Mouse (Mus musculus) liver, adult 2 months (tissue): ENCODE data around the gene Enox1. TPM values are rescaled to one million over a fixed set of nuclear protein-coding genes. Genes with fewer than 3 reads are reported as not detected.

ENCODE experiments used
- DNase-seq: peaks from one replicate; pipeline ENCODE4 v3.0.0-alpha.2; 2011; ENCODE audit warnings: low read depth, low spot score; ENCODE audit errors: extremely low read depth
- H3K27ac ChIP-seq: fragments of 200-500 bp; replicated peaks from 2 replicates; pipeline ENCODE4 v1.5.1; 2012; ENCODE audit warnings: low read depth, mild to moderate bottlenecking, control low read depth, inconsistent platforms, low read length; ENCODE audit not compliant: insufficient read depth
- H3K27me3 ChIP-seq: fragments of 200-500 bp; 2 replicates; pipeline ENCODE4 v1.6.1; 2012; ENCODE audit warnings: mild to moderate bottlenecking, moderate library complexity, low read length, inconsistent platforms; ENCODE audit not compliant: control insufficient read depth, insufficient read depth
- H3K36me3 ChIP-seq: fragments of 200-500 bp; 2 replicates; pipeline ENCODE4 v1.6.1; 2012; ENCODE audit warnings: low read length, inconsistent platforms; ENCODE audit not compliant: control insufficient read depth, insufficient read depth
- H3K4me1 ChIP-seq: fragments of 200-500 bp; 2 replicates; pipeline ENCODE4 v1.6.1; 2011; ENCODE audit warnings: low read length; ENCODE audit not compliant: control insufficient read depth, insufficient read depth
- H3K4me3 ChIP-seq: fragments of 200-500 bp; 2 replicates; pipeline ENCODE4 v1.5.1; 2011; ENCODE audit warnings: low read depth, mild to moderate bottlenecking, control low read depth, low read length, moderate library complexity; ENCODE audit not compliant: insufficient read depth
- H3K79me2 ChIP-seq: fragments of 200-500 bp; 2 replicates; pipeline ENCODE4 v1.6.1; 2012; ENCODE audit warnings: inconsistent platforms, mild to moderate bottlenecking, low read length, moderate library complexity; ENCODE audit not compliant: control insufficient read depth, insufficient read depth
- H3K9ac ChIP-seq: fragments of 200-500 bp; 2 replicates; pipeline ENCODE4 v1.6.1; 2012; ENCODE audit warnings: low read depth, mild to moderate bottlenecking, control low read depth, inconsistent platforms, low read length
- CTCF ChIP-seq: fragments of 200-500 bp; IDR thresholded peaks from 2 replicates; pipeline ENCODE4 v1.5.1; 2011; ENCODE audit warnings: low read depth, low read length, control low read depth
- POLR2A ChIP-seq: fragments of 200-500 bp; IDR thresholded peaks from 2 replicates; pipeline ENCODE4 v1.6.1; 2011; ENCODE audit warnings: low read length, control low read depth; ENCODE audit not compliant: insufficient read depth; ENCODE audit errors: extremely low read depth
- WGBS: fragments of 180-500 bp; shearing (Covaris S2); methylation state at CpG from one replicate; pipeline ENCODE4 v1.1.7; 2018; 5-methylcytosine and 5-hydroxymethylcytosine counted together
- polyA plus RNA-seq: library from polyadenylated mRNA; depleted of rRNA; stranded (reverse); fragments of >200 nt; gene quantifications from 2 replicates; pipeline ENCODE4 v1.2.3, GENCODE M21; 2012
- total RNA-seq: library from RNA; depleted of rRNA; stranded (reverse); fragments of >200 nt; gene quantifications from 2 replicates; pipeline ENCODE4 v1.2.3, GENCODE M21; 2014

Gene Enox1
- total and polyA plus RNA-seq, 2 experiments, result 0.09 TPM; not detected in 1

- DNase-seq, result peak; percentile 62
- no peak for TF ChIP-seq POLR2A
- TF ChIP-seq CTCF, result no peak
- WGBS, result 61% methylated on average over 4 of the region's 4 CpGs
Observed at GRCm38 (mm10) chr14:77464782-77465181, 308.2 kb downstream of the Enox1 start.

GRCm38 (mm10) chr14:77470577-77470976 is 314.0 kb downstream of the Enox1 start:
- no peak for TF ChIP-seq POLR2A
- no peak for TF ChIP-seq CTCF
- no peaks in the 10 kb centered on the region for H3K79me2 ChIP-seq
- H3K9ac ChIP-seq, result no peak overlapping the region
- H3K27ac ChIP-seq, result no peak overlapping the region
- 89% methylated on average over 3 of the region's 3 CpGs for WGBS
- no peaks in the 10 kb centered on the region for H3K27me3 ChIP-seq
- no peak overlapping the region for H3K4me3 ChIP-seq
- H3K4me1 ChIP-seq, result no peaks in the 10 kb centered on the region
- no peaks in the 10 kb centered on the region for H3K36me3 ChIP-seq
- no peak for DNase-seq

More at GRCm38 (mm10) chr14:77464782-77465181, 308.2 kb downstream of the Enox1 start:
- H3K36me3 ChIP-seq, result no peaks in the 10 kb centered on the region
- peaks cover 2% of the 10 kb centered on the region; the same call in 1 of the 2 replicates for H3K4me1 ChIP-seq
- H3K9ac ChIP-seq, result no peak overlapping the region
- H3K27me3 ChIP-seq, result no peaks in the 10 kb centered on the region
- H3K4me3 ChIP-seq, result no peak overlapping the region
- no peaks in the 10 kb centered on the region for H3K79me2 ChIP-seq
- no peak overlapping the region for H3K27ac ChIP-seq

GRCm38 (mm10) chr14:77473501-77473900 is 316.9 kb downstream of the Enox1 start:
- Histone ChIP-seq H3K79me2 (no peaks in the 10 kb centered on the region), H3K4me1 (no peaks in the 10 kb centered on the region), H3K27me3 (no peaks in the 10 kb centered on the region), H3K36me3 (no peaks in the 10 kb centered on the region), H3K9ac (no peak overlapping the region), H3K4me3 (no peak overlapping the region), H3K27ac (no peak overlapping the region)
- no peak for DNase-seq
- TF ChIP-seq CTCF (no peak), POLR2A (no peak)
- WGBS, result 86% methylated on average over 4 of the region's 4 CpGs

GRCm38 (mm10) chr14:77474026-77474425 is 317.5 kb downstream of the Enox1 start:
- H3K79me2 ChIP-seq, result no peaks in the 10 kb centered on the region
- no peaks in the 10 kb centered on the region for H3K27me3 ChIP-seq
- no peak overlapping the region for H3K4me3 ChIP-seq
- H3K4me1 ChIP-seq, result no peaks in the 10 kb centered on the region
- no peak overlapping the region for H3K27ac ChIP-seq
- DNase-seq, result no peak
- no peak for TF ChIP-seq POLR2A
- no peak for TF ChIP-seq CTCF
- H3K9ac ChIP-seq, result no peak overlapping the region
- 57% methylated on average over 5 of the region's 5 CpGs for WGBS
- H3K36me3 ChIP-seq, result no peaks in the 10 kb centered on the region

GRCm38 (mm10) chr14:77475134-77475820 is 318.7 kb downstream of the Enox1 start:
- Histone ChIP-seq H3K27ac (no peak overlapping the region), H3K9ac (no peak overlapping the region), H3K27me3 (no peaks in the 10 kb centered on the region), H3K36me3 (no peaks in the 10 kb centered on the region), H3K4me1 (no peaks in the 10 kb centered on the region), H3K4me3 (no peak overlapping the region), H3K79me2 (no peaks in the 10 kb centered on the region)
- DNase-seq, result no peak
- TF ChIP-seq POLR2A, result no peak
- TF ChIP-seq CTCF, result no peak
- WGBS, result 82% methylated on average over 11 of the region's 11 CpGs

- Histone ChIP-seq H3K4me3 (no peak overlapping the region), H3K27ac (no peak overlapping the region), H3K4me1 (no peaks in the 10 kb centered on the region), H3K9ac (no peak overlapping the region), H3K27me3 (no peaks in the 10 kb centered on the region), H3K79me2 (no peaks in the 10 kb centered on the region), H3K36me3 (no peaks in the 10 kb centered on the region)
- TF ChIP-seq CTCF, result no peak
- no peak for DNase-seq
- WGBS, result 90% methylated on average over 4 of the region's 4 CpGs
Observed at GRCm38 (mm10) chr14:77477704-77478103, 321.1 kb downstream of the Enox1 start.
